Mouse (Mus musculus): Measurements from ENCODE around the gene Rere. TPM values are rescaled to one million over a fixed set of nuclear protein-coding genes. Genes with fewer than 3 reads are reported as not detected.
A peak's percentile ranks its signal among the peaks of the same experiment; 100 is the strongest.
"Not testable (repeated sequence)": the region's sequence is repeated elsewhere in the genome, so short reads cannot be mapped to it uniquely, and the experiment has no call there.

The Rere gene
- total RNA-seq, 1 experiment from 2014 or later, result 45.1 TPM

DNA sequence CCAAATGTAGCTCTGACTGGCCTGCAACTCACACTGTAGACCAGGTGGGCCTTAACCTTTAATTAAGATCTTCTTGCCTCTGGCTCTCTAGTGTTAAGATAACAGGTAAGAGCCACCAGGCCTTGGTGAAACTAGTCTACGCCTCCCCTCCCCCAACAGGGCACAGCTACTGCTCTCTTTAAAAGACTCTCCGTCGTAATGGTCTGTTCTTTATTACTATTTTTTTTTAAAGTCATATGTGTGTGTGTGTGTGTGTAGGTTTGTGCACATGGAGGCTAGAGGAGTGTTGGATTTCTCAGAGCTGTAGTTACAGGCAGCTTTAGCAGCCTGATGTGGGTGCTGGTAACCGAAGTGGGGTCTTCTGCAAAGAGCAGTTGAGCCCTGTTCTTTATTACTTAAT lies 987 bp upstream of the Rere start:
- ATAC-seq (replicated peaks; ENCODE audit: low read depth, poor library complexity, severe bottlenecking), result no peak

DNA sequence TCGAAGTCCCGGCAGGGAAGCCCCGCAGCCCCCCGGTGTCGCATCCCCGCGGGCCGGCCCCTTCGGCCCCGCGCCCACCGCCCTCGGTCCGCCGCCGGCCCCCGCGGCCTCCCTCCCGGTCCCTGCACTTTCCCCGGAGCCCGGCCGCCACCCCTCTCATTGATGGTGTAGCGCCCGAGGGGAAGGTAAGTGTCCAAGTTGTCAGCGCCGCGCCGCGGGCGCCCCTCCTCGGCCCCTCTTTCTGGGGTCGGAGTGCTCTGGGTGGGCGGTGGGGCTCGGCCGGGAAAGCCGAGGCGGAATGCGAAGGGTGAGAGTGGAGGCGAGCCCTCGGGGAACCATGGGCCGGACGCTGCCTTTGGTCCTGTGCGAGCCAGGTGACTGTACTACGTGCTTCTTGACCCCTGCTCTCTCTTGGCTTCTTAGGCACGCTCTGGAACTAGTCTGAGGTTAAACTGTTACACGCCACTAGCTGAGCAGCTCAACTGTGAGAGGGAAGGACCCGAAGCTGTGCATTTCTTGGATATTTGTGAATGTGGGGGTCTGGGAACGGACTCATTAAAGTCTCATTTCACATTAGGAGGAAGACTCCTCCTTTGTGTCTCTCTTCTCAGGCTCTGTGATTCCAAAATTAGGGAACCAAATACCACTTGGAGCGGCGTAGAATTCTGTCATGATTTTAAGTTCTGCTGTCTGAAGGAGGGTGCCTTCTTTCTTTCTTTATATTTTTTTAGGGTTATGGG lies 615 bp downstream of the Rere start:
- peak; percentile 36; the same call in 1 of the 2 replicates for ATAC-seq (replicated peaks; ENCODE audit: low read depth, poor library complexity, severe bottlenecking)

DNA sequence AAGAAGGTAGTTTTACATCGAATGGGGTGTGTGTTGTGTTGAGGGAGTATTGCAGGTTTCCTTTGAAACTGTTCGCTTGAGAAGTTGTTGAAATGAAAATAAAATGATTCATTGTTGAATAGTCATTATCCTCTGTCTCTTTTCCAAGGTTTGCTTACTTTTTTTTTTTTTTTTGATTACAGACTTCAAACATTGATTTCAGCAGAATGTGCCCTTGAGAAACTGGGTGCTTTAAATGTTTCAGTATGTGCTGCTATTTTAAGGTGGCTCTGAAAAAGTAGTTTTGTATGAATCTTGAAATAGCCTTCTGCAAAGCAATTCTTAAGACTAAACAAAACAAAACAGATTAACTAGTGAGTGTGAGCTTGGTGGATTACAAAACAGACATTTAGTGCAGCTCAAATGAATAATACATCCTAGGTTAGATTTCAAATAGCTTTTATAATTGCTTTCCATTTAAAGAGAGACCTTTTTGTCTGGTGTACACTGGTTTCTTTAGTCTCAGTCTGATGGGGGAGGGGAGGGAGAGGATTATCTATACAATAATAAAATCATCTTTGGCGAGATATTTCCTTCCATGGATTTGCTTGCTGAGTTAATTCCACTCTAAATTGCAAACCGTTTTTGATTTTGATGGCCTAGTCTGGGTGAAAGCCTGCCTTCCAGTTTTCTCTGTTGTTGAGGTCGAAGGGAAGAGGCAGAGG lies 1.3 kb downstream of the Rere start:
- no peak for ATAC-seq (replicated peaks; ENCODE audit: low read depth, poor library complexity, severe bottlenecking)

DNA sequence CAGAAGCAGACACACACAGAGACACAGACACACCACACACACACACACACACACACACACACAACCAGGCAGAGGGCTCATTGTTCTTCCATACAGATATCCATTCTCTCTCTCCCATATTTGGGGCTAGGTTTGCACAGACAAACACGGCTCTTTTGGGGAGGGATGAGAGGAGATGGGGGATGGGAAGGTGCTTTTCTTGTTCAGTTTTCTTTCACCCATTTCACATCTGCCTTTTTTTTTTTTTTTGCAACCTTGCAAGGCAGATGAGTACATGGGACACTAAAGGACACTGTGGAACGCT lies 1.8 kb downstream of the Rere start:
- ATAC-seq (replicated peaks; ENCODE audit: low read depth, poor library complexity, severe bottlenecking), result no peak

DNA sequence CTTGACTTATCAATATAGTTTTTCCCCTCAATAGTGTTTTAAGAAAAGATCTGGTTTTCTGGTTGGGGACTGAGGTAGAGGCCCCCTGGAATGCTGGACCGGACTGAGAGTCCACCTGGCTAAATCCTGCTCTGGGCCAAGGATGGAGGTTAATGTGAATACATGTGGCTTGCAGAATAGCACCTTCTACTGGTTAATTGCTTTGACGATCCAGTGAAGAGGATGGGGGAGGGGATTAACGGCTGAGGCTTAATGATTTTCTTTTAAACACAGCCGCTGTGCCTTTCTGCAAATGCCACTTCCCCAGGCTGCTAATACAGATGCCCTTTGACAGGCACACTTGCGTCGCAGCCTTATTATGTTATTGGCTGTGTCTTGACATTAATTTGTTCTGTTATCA lies 2.5 kb downstream of the Rere start:
- no peak for ATAC-seq (replicated peaks; ENCODE audit: low read depth, poor library complexity, severe bottlenecking)

DNA sequence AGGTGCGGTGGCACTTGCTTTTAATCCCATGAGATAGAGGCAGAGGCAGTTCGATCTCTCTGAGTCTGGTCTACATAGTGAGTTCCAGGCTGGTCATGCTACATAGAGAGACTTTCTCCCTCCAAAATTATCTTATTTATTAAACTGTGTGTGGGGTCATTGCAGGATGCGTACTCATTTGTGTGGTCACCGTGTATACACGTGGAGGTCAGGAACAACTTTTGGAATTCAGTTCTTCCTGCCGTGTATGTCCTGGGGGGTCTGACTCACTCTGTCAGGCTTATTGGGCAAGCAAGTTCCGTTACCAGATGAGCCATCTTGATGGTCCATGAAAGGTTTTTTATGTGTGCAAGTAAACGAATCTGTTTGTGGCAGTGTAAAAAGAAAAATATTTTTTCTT lies 5.5 kb downstream of the Rere start:
- no peak for ATAC-seq (replicated peaks; ENCODE audit: low read depth, poor library complexity, severe bottlenecking)

DNA sequence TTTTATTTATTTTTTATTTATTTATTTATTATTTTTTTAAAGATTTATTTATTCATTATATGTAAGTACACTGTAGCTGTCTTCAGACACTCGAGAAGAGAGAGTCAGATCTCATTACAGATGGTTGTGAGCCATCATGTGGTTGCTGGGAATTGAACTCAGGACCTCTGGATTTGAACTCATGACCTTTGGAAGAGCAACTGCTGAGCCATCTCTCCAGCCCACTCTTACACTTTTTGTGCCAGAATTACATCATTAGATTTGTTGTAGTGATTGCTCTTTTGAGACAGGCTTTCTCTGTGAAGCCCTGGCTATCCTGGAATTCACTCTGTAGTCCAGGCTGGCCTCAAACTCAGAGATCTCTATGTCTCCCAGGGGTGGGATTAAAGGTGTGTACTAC lies 6.0 kb downstream of the Rere start:
- not testable (repeated sequence) for ATAC-seq (replicated peaks; ENCODE audit: low read depth, poor library complexity, severe bottlenecking)

DNA sequence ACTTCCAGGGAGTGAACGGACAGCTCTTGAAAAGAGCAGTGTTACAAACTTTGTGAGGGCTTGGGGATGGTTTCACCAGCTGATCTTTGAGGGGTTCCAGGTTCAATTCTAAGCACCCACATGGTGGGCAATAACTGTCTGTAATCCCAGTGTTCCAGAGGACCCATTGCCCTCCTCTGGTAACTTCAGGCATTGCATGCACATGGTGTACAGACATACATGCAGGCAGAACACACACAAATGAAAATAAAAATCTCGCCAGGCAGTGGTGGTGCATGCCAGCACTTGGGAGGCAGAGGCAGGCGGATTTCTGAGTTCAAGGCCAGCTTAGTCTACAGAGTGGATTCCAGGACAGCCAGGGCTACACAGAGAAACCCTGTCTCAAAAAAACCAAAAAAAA lies 10.5 kb downstream of the Rere start:
- ATAC-seq (replicated peaks; ENCODE audit: low read depth, poor library complexity, severe bottlenecking), result no peak

DNA sequence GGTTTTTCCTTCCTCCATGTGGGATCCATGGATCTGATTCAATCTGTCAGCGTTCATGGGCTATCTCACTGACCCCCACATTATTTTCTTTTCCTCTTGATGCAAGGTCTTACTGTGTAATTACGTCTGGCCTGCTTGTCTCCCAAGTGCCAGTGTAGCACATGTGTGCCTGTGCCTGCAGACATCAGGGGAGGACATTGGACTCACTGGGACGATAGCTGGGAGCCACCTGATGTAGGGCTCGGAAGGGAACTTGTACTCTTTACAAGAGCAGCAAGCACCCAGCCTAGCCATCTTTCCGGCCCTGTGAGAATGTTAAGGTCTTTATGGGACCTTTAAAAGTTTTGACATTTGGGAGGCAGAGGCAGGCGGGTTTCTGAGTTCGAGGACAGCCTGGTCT lies 13.4 kb downstream of the Rere start:
- no peak for ATAC-seq (replicated peaks; ENCODE audit: low read depth, poor library complexity, severe bottlenecking)

DNA sequence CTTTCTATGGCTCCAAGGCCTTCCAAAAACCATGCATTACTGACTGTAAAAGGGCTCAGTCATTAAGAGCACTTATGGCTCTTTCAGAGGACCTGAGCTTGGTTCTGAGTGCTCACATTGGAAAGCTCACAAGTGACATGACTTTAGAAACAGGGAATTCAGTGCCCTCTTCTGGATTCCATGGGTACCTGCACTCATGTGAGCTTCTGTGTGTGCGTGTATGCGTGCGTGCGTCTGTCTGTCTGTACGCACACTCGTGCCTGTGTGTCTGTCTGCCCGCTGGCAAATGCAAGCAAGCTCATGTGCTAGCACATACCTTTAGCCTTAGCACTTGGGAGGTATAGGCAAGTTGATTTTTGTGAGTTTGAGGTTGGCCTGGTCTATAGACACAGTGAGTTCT lies 14.5 kb downstream of the Rere start:
- 0 out of 2 replicates have a peak, but pooled peaks have one; percentile 45 for ATAC-seq (replicated peaks; ENCODE audit: low read depth, poor library complexity, severe bottlenecking)

DNA sequence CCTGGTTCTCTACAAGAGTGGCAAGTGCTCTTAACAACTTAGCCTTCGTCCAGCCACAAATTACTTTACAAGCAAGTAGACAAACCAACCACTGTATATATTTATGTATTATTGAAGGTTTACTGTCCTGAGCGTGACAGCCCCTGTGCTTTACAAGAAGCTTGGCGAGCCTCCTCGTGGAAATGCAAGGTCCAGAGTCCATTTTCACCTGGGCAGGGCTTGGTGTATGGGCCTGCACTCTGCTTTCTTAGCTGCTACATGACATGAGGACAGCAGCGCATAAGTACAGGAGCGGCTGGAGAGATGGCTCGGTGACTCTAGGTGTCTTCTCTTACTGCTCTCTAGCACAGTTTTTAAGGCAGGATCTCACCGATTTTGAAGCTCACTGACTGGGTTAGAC lies 21.3 kb downstream of the Rere start:
- no peak for ATAC-seq (replicated peaks; ENCODE audit: low read depth, poor library complexity, severe bottlenecking)

DNA sequence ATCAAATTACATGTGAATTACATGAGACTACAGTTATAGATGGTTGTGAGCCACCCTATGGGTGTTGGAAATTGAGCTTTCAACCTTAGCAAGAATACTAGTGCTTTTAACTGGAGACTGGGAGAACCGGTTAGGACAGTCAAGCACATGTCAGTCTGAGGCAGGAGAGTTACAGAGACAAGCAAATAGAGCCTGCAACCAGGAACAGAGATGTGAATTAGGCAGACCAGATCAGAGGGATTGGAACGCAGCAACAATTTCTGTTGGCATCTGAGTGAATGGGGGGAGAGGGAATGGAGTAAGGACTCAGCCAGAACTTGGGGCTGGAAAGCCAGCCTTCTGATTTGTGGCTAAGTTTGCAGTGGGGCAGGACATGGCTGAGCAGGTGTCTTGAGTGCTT lies 25.3 kb downstream of the Rere start:
- no peak for ATAC-seq (replicated peaks; ENCODE audit: low read depth, poor library complexity, severe bottlenecking)

DNA sequence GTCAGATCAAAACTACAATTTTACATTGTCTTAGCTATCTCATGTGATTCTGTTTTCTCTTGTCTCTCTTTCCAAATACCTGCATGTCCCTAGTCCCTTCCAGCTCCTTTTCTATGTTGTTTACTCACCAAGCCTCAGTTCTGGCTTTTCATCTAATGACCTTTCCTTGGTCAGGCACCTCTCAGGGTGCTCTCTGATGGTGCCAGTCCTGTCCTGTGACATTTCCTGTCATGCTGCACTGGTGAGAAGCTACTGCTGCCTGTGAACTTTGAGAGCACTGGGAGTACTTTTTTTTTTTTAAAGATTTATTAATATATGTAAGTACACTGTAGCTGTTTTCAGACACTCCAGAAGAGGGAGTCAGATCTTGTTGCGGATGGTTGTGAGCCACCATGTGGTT lies 25.8 kb downstream of the Rere start:
- ATAC-seq (replicated peaks; ENCODE audit: low read depth, poor library complexity, severe bottlenecking), result no peak

DNA sequence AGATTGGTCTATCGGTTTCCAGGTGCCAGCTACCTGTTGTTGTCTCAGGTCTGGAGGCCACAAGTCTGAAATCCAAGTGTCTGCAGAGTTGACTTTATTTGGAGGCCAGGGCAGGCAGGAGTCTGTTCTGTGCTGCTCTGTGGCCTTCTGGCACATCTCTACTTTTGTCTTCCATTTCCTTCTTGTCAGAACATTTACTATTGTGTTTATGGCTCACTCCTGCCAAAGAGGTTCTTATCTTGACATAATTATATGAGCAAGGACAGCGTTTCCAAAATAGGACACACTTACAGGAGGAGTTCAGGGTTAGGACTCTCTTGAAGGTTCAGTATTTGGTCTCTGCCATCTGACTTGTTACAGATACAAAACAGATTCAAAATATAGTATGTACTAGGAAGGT lies 30.0 kb downstream of the Rere start:
- ATAC-seq (replicated peaks; ENCODE audit: low read depth, poor library complexity, severe bottlenecking), result no peak

DNA sequence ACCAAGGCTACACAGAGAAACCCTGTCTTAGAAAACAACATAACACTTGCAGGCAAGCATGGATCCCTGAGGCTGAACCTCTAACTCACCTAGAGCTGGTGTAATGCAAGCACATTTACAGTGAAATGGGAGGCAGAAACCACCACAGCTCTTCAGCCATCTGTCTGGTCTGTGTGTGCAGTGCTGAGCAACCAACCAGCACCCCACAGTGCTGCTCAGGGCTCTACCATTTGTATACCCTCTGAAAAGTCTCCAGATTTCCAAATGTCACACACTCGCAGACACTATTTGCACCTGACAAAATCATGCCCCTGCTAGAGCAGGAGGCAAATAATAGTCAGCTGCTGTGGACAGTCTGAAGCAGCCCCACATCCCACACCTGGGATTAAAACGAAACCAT lies 31.2 kb downstream of the Rere start:
- no peak for ATAC-seq (replicated peaks; ENCODE audit: low read depth, poor library complexity, severe bottlenecking)

DNA sequence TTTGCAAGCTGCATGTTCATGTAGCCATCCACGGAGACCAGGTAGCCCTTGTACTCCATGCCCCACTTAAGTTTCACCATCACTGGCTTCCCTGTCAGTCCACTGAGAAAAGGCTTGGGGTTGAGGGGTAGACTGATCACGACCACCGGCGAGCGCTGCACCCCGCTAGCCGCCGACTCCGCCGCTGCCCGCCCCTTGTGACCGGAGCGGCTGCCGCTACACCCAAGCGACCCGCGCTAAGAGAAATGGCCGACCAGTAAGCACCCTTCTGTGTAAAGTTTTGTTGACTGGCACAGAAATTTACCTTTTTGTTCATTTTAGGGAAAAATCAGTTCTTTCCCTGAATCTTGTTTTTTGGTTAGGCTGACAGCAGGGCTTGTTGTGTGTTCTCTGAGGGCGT lies 33.9 kb downstream of the Rere start:
- no peak for ATAC-seq (replicated peaks; ENCODE audit: low read depth, poor library complexity, severe bottlenecking)

DNA sequence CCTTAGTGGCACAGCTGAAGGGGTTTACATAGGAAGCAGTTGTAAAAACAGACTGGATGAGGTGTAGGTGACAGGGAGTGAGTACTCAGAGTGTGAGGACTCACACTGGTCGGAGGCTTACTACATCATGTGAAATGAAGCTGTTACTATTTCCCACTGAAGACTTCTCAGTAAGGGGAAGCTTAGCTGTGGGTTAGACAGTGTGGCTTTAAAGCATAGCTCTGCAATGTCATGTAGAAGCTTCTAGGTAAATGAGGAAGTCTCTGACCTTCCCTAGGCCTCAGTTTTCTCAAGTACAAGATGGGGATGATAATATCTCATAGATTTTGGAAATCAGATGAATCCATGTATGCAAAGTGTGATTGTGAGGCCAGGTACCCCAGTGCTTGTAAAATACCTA lies 35.1 kb downstream of the Rere start:
- ATAC-seq (replicated peaks; ENCODE audit: low read depth, poor library complexity, severe bottlenecking), result peak; percentile 88

DNA sequence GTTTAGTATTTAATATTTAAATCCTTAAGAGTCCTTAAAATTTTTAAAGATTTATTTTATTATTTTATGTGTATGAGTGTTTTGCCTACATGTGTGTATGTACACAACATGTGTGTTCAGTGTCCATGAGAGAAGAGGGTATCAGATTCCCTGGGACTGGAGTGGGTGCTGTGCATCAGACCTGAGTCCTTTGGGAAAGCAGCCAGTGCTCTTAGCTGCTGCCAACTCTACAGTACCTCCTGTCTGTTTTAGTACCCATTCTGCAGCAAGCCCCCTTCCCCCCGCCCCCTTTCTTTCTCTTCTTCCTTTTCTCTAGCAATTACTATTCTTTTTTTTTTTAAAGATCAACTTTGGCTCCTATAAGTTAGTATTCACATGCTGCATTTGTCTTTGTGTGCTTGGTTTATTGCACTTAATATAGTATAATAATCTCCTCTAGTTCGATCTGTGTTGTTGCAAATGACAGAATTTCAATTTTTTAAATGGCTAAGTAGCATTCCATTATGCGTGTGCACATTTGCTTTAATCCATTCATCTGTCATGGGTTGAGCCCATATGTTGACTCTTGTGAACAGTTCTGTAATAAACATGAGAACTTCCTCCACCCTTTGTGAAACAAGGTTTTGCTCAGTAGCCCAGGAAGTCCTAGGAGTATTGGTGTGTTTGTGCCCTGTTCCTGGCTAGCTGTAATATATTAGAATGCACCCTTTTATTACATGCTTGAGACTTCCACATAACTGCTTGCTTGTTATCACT lies 43.8 kb downstream of the Rere start:
- no peak for ATAC-seq (replicated peaks; ENCODE audit: low read depth, poor library complexity, severe bottlenecking)

DNA sequence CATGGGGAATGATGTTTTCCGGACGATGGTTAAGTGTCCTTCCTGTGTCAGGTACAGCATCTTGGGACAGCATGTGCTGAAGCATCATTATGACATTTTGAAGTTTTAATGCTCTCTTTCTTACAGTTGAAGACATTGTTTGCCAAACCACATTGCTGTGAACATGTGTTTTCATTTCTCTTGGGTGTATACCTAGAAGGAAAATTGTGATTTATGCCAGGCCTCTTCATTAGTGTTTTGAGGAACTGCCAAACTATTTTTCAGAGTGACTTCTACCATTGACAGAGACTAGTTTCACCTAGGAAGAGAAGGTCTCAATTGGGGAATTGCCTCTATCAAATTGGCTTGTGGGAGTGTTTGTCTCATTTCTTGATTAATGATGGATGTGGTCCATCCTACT lies 44.6 kb downstream of the Rere start:
- ATAC-seq (replicated peaks; ENCODE audit: low read depth, poor library complexity, severe bottlenecking), result no peak

DNA sequence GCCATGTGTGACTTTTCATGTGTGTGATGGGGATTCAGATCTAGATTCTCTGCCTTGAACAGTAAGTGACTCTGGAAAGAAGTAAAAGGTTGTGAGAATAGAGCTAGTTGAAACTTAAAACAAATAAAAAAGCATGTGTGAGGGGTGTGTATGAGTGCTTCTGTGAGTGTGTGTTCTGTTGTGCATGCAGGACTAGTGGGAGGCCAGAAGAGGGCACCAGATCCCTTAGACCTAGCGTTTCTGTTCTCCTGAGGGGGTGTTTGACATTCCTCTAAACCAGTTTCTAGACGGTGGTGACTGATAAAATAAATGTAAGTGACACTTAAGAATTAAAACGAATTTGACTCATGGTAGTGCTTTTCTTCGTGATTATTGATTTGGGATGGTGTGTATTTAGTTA lies 46.0 kb downstream of the Rere start:
- no peak for ATAC-seq (replicated peaks; ENCODE audit: low read depth, poor library complexity, severe bottlenecking)

DNA sequence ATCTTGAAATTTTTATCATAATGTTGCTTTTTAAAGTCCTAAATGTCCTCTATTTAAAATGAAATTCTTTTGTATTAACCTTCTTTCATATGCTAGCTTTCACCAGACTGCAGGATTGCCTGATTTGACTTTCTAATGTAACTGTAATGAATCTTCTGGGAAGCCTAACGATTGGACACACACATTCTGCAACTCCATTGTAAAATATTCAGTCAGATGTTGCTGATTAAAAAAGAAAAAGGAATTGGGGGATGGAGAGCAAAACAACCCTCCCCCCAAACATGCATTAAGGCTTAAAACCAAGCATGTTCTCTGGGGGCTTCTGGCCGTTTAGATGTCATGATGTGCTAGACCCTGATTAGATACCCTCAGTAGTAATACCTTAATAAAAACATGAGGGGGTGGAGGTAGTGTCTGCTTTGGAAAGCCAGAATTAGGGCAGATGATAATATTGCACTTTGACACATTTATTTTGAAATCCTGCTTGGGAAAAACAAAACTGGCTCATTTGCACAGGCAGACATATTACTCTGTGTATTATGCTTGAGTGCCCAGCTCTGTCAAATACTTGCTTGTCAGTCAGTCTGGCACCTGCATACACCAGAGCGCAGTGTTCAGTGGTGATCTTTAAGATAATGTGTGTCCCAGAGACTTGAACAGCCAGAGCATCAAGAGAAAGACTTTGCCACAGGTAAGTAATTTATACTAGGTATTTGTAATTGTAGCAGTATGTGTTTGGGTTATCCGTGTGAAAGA lies 52.7 kb downstream of the Rere start:
- ATAC-seq (replicated peaks; ENCODE audit: low read depth, poor library complexity, severe bottlenecking), result no peak

All from common myeloid progenitor, adult 5-6 weeks (primary cell).